Mouse (Mus musculus) ES-E14 (cell line): ENCODE measurements at regions not wholly inside any gene's neighbourhood (a gene's known extent, or its start where the extent isn't known, plus 50 kb on each side); places are given as distances from the start of the nearest gene placed in this dataset.

Source experiments
- DNase-seq: peaks from one replicate; pipeline ENCODE4 v3.0.0-alpha.2; 2013; ENCODE audit warnings: low read depth, low spot score
- H3K27ac ChIP-seq: 2 replicates; pipeline ENCODE4 v1.5.1; 2012; ENCODE audit warnings: low read depth, mild to moderate bottlenecking, low read length, moderate library complexity, mixed read lengths; ENCODE audit not compliant: poor library complexity, insufficient read depth, severe bottlenecking
- H3K36me3 ChIP-seq: 2 replicates; pipeline ENCODE4 v1.6.1; 2012; ENCODE audit warnings: mild to moderate bottlenecking, low read length, moderate library complexity, mixed read lengths; ENCODE audit not compliant: control insufficient read depth, poor library complexity, insufficient read depth, severe bottlenecking
- H3K4me1 ChIP-seq, 2 experiments: fragments of 150-350 bp in 1 of 2; sonication (generic) in 1 of 2; 2 replicates each; pipeline ENCODE4 v1.6.1; 2012; ENCODE audit warnings: low read length in 2 of 2, mild to moderate bottlenecking in 1 of 2, mixed read lengths in 1 of 2; ENCODE audit not compliant: control insufficient read depth in 2 of 2, insufficient read depth in 2 of 2, poor library complexity in 1 of 2
- H3K4me3 ChIP-seq, 2 experiments: fragments of 150-350 bp in 1 of 2; sonication (generic) in 1 of 2; 2 replicates each; pipeline ENCODE4 v1.5.1; 2012; ENCODE audit warnings: low read length in 2 of 2, low read depth in 1 of 2, mild to moderate bottlenecking in 1 of 2, mixed read lengths in 1 of 2; ENCODE audit not compliant: insufficient read depth in 1 of 2, poor library complexity in 1 of 2, severe bottlenecking in 1 of 2
- H3K9ac ChIP-seq: 2 replicates; pipeline ENCODE4 v1.6.1; 2012; ENCODE audit warnings: low read depth, mild to moderate bottlenecking, low read length, mixed read lengths; ENCODE audit not compliant: poor library complexity, insufficient read depth, severe bottlenecking
- H3K9me3 ChIP-seq: fragments of 150-350 bp; sonication (generic); 2 replicates; pipeline ENCODE4 v1.6.1; 2012; ENCODE audit warnings: low read depth, mild to moderate bottlenecking, low read length; ENCODE audit not compliant: control insufficient read depth, insufficient read depth
- CHD2 ChIP-seq: IDR thresholded peaks from 2 replicates; pipeline ENCODE4 v1.6.1; 2014; ENCODE audit warnings: mild to moderate bottlenecking, low read depth, low read length, inconsistent platforms
- HCFC1 ChIP-seq: IDR thresholded peaks from 2 replicates; pipeline ENCODE4 v1.6.1; 2012; ENCODE audit warnings: low read length, inconsistent platforms, borderline replicate concordance; ENCODE audit not compliant: insufficient read depth
- MAFK ChIP-seq: IDR thresholded peaks from 2 replicates; pipeline ENCODE4 v1.6.1; 2014; ENCODE audit warnings: mild to moderate bottlenecking, low read depth, low read length, inconsistent platforms; ENCODE audit not compliant: insufficient read depth
- ZC3H11A ChIP-seq: IDR thresholded peaks from 2 replicates; pipeline ENCODE4 v1.6.1; 2012; ENCODE audit warnings: low read depth, mild to moderate bottlenecking, inconsistent platforms, low read length, borderline replicate concordance
- ZNF384 ChIP-seq: IDR thresholded peaks from 2 replicates; pipeline ENCODE4 v1.6.1; 2012; ENCODE audit warnings: low read depth, low read length, inconsistent platforms
- in situ Hi-C, 2 experiments: fragments of 600-800 bp; cut with MboI; formaldehyde crosslinking; loops; one replicate each; pipeline ENCODE4 v1.15.1; 2025; ENCODE audit warnings: low sequenced_read_pairs in 2 of 2, inconsistent platforms in 1 of 2; ENCODE audit not compliant: unreplicated experiment in 2 of 2

DNA sequence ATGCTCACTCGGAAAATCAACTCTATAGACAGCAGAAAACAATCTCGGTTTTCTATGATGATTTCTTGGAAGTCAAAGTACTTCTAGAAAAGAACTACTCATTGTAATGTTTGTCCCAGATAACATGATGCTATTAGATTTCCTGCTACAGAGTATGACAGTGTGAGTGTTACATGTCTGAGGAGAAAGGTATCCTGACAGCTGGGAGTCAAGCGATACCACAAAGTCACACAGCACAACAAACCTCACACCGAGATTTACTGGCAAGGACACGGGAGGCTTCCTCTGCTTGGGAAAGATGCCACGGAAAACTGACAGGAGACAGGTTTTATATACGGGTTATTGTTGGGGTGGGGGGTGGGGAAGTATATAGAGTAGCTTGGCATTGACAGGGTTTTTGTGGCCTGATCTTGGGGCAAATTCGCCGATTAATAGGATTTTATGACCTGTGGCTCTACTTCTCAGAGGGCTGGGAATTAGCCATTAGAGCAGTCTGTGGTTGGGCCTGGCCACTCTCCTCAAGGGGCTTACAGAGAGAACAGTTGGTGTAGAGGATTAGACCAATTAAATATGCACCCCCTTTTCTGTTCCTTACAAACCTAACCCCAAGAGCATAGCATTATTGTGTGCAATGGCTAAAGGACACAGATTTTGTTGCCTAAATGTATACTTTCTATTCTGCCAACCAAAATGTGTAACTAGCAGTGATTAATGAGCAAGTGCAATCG is 209.2 kb upstream of the Sfrp2 start:
- Histone ChIP-seq H3K27ac (no peak overlapping the region), H3K9ac (no peak overlapping the region), H3K4me3 (no peak overlapping the region), H3K9me3 (no peaks in the 10 kb centered on the region), H3K36me3 (no peaks in the 10 kb centered on the region), H3K4me1 (no peaks in the 10 kb centered on the region)
- no peak for DNase-seq
- in situ Hi-C loops, result no loop called here
- TF ChIP-seq ZNF384 (no peak), HCFC1 (no peak), CHD2 (no peak), ZC3H11A (no peak), MAFK (no peak)

GRCm38 (mm10) chr3:83562026-83562425 is 204.1 kb upstream of the Sfrp2 start:
- Histone ChIP-seq H3K36me3 (no peaks in the 10 kb centered on the region), H3K27ac (no peak overlapping the region), H3K9ac (no peak overlapping the region), H3K4me1 (no peaks in the 10 kb centered on the region), H3K9me3 (no peaks in the 10 kb centered on the region), H3K4me3 (no peak overlapping the region)
- TF ChIP-seq ZC3H11A (no peak), MAFK (no peak), CHD2 (no peak), HCFC1 (no peak), ZNF384 (no peak)
- in situ Hi-C loops, result no loop called here
- DNase-seq, result no peak

DNA sequence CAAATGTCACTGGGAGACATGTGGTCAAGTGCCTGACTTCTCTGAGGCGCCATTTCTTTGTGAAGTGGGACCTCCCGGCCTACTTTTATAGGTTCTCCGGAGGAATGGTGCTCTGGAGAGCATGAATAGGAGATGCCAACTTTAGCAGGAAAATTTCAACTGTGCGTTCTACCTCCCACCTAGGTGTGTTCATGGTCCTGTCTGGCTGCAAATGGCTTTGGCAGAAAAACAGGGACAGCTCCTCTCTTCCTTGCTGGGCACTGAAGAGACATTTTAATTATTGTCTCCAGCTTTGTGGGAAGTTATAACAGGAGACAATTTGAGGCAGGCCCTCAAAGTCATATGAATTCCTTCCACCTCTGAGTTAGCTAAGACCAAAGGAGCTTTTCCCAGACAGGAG is 190.6 kb upstream of the Sfrp2 start:
- H3K9me3 ChIP-seq, result no peaks in the 10 kb centered on the region
- H3K36me3 ChIP-seq, result no peaks in the 10 kb centered on the region
- no peak overlapping the region for H3K27ac ChIP-seq
- no peak overlapping the region for H3K9ac ChIP-seq
- H3K4me1 ChIP-seq, result no peaks in the 10 kb centered on the region
- TF ChIP-seq MAFK (no peak), ZC3H11A (no peak), ZNF384 (no peak), CHD2 (no peak), HCFC1 (no peak)
- H3K4me3 ChIP-seq, result no peak overlapping the region
- in situ Hi-C loops, result no loop called here
- DNase-seq, result no peak

DNA sequence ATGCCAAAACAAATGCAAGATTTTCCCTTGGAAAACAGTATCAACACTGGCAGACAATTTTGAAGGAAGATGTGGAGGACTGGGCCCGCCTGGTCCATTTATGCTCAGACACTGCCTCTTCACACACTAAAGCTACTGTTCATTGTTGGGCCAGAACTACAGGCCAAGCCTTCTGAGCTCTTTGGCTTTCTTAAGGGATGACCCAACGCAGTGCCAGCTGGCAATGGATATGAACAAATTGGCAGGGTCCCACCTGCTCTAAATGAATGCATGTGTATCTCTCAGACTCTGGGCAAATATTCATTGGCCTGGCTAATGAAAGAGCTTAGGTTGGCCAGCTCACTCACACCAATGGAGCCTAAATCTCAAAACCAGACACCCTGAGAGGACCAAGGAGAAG is 190.0 kb upstream of the Sfrp2 start:
- TF ChIP-seq ZNF384 (no peak), ZC3H11A (no peak), HCFC1 (no peak), CHD2 (no peak), MAFK (no peak)
- no peak overlapping the region for H3K27ac ChIP-seq
- no peaks in the 10 kb centered on the region for H3K9me3 ChIP-seq
- H3K4me3 ChIP-seq, result no peak overlapping the region
- DNase-seq, result no peak
- H3K36me3 ChIP-seq, result no peaks in the 10 kb centered on the region
- H3K9ac ChIP-seq, result no peak overlapping the region
- H3K4me1 ChIP-seq, result no peaks in the 10 kb centered on the region
- in situ Hi-C loops, result no loop called here

DNA sequence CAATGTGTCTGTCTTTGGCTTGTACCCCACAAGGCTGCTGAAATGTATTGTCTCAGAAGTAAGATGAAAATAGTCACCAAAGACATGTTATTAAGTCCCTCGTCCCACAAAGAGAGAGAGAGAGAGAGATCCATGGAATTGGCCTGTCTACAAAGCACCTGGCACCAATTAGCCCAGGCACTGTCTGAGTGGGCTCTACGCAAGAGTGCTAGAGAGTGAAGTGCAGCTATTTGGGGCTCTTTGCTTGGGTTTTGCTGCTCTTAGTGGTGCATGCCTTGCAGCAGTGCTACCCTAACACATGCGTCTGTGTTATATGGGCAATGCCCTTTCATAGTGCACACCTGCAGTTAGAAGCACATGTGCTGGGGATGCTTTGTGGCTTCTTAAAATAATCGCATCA is 185.4 kb upstream of the Sfrp2 start:
- no peaks in the 10 kb centered on the region for H3K36me3 ChIP-seq
- DNase-seq, result no peak
- H3K4me1 ChIP-seq, result peaks cover 7 to 12% of the 10 kb centered on the region in 2 experiments
- no peaks in the 10 kb centered on the region for H3K9me3 ChIP-seq
- in situ Hi-C loops, result no loop called here
- no peak overlapping the region for H3K27ac ChIP-seq
- no peak for TF ChIP-seq CHD2
- TF ChIP-seq ZNF384, result no peak
- no peak for TF ChIP-seq MAFK
- no peak for TF ChIP-seq HCFC1
- TF ChIP-seq ZC3H11A, result no peak
- no peak overlapping the region for H3K4me3 ChIP-seq
- H3K9ac ChIP-seq, result no peak overlapping the region
